21 mouse cellular contexts compared by ENCODE assay signal in the genomic region with DNA sequence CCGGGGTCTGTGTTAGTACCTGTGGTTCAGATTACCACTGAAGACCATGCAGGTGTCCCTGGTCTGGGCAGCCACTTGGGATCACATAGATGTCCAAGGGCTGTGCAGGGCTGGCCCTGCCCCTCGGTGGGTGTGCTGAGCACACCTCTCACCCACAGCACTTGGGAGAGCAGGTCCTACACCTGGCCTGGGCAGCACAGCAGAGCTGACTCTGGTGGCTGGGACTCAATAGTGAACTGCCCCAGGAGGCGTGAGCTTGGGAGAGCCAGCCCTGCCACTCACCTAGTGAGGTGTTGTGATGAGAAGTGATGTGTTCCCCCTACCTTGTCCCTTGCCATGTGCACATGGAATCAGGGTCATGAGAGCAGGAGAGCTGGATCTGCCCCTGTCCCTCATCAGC. TPM values are rescaled to one million over a fixed set of nuclear protein-coding genes. Genes with fewer than 3 reads are reported as not detected.
DNase-seq lines count a peak whose midpoint lies in the region; ATAC-seq and TF ChIP-seq lines count a peak whose summit lies in the region.
"Had no signal": no experiment of that assay in that cellular context is flagged by ENCODE, and none has a peak within 500 bp of the region (broad histone marks: within the 10 kb centered on the region; RNA-seq: fewer than 3 reads in every experiment).

No protein-coding gene starts in this region.

- no peak for TF ChIP-seq CTCF in intestine, postnatal 0 days (IDR thresholded peaks at IDR 0.05; ENCODE audit: low read depth)

- no peaks in the 10 kb centered on the region for H3K9me3 ChIP-seq in hindbrain, embryonic 16.5 days (ENCODE audit: control insufficient read depth, low read length)
- no peaks in the 10 kb centered on the region for H3K9me3 ChIP-seq in hindbrain, embryonic 14.5 days (ENCODE audit: control insufficient read depth, low read length)
- H3K9me3 ChIP-seq in midbrain, embryonic 13.5 days, result no peaks in the 10 kb centered on the region
- no peaks in the 10 kb centered on the region for H3K9me3 ChIP-seq in midbrain, embryonic 14.5 days (ENCODE audit: control insufficient read depth, low read length)
- H3K9me3 ChIP-seq in intestine, postnatal 0 days (ENCODE audit: control insufficient read depth), result no peaks in the 10 kb centered on the region
- H3K9me3 ChIP-seq: embryonic facial prominence, embryonic 12.5 days; G1E; heart, embryonic 10.5 days; limb, embryonic 15.5 days had no signal

- intact Hi-C loops in heart, postnatal 25 days (cut with DNase I), result loop anchor here (5.0 kb wide), 1 partner anchor 44 kb away; a partner anchor contains a TSS
- intact Hi-C loops in left cerebral cortex, postnatal 36 days (cut with DNase I), result no loop called here

- peak; percentile 64 for ATAC-seq in hindbrain, embryonic 16.5 days
- ATAC-seq in hindbrain, embryonic 14.5 days (ENCODE audit: low FRiP score), result no peak
- peak; percentile 50; the same call in 1 of the 2 replicates for ATAC-seq in midbrain, embryonic 13.5 days
- no peak for ATAC-seq in midbrain, embryonic 14.5 days (ENCODE audit: low FRiP score, low TSS enrichment)
- 0 out of 2 replicates have a peak, but pooled peaks have one; percentile 8 for ATAC-seq in intestine, postnatal 0 days
- ATAC-seq: activated CD4-positive, CD25-positive, alpha-beta regulatory T cell, adult 4 months had no signal

- H3K4me1 ChIP-seq in hindbrain, embryonic 16.5 days (ENCODE audit: control insufficient read depth, insufficient read depth, low read depth, low read length), result no peaks in the 10 kb centered on the region
- H3K4me1 ChIP-seq in hindbrain, embryonic 14.5 days (replicated peaks; ENCODE audit: control insufficient read depth, insufficient read depth, low read length), result 0 out of 2 replicates have a peak, but pooled peaks cover 3% of the 10 kb centered on the region
- no peaks in the 10 kb centered on the region for H3K4me1 ChIP-seq in midbrain, embryonic 13.5 days (replicated peaks)
- H3K4me1 ChIP-seq in midbrain, embryonic 14.5 days (ENCODE audit: control insufficient read depth, insufficient read depth, low read length), result no peaks in the 10 kb centered on the region
- H3K4me1 ChIP-seq in intestine, postnatal 0 days (replicated peaks; ENCODE audit: control insufficient read depth, insufficient read depth, low read length), result no peaks in the 10 kb centered on the region
- H3K4me1 ChIP-seq: limb, embryonic 15.5 days had no signal

- WGBS in hindbrain, embryonic 16.5 days, result 94% methylated on average over 3 of the region's 3 CpGs
- WGBS in hindbrain, embryonic 14.5 days, result 98% methylated on average over 3 of the region's 3 CpGs
- WGBS in midbrain, embryonic 13.5 days, result 97% methylated on average over 3 of the region's 3 CpGs
- 97% methylated on average over 3 of the region's 3 CpGs for WGBS in midbrain, embryonic 14.5 days
- 93% methylated on average over 3 of the region's 3 CpGs for WGBS in intestine, postnatal 0 days

- no peak overlapping the region for H3K27ac ChIP-seq in hindbrain, embryonic 16.5 days (ENCODE audit: low read depth, low read length)
- no peak overlapping the region for H3K27ac ChIP-seq in hindbrain, embryonic 14.5 days
- H3K27ac ChIP-seq in midbrain, embryonic 13.5 days, result no peak overlapping the region
- H3K27ac ChIP-seq in midbrain, embryonic 14.5 days (replicated peaks; ENCODE audit: low read depth, low read length), result no peak overlapping the region
- no peak overlapping the region for H3K27ac ChIP-seq in intestine, postnatal 0 days (ENCODE audit: low read depth, low read length)
- H3K27ac ChIP-seq: embryonic facial prominence, embryonic 12.5 days; heart, embryonic 10.5 days; limb, embryonic 15.5 days had no signal

- no peak overlapping the region for H3K4me2 ChIP-seq in hindbrain, embryonic 16.5 days (ENCODE audit: low read length)
- no peak overlapping the region for H3K4me2 ChIP-seq in hindbrain, embryonic 14.5 days (replicated peaks)
- H3K4me2 ChIP-seq in midbrain, embryonic 13.5 days (replicated peaks), result no peak overlapping the region
- H3K4me2 ChIP-seq in midbrain, embryonic 14.5 days (ENCODE audit: low read length), result no peak overlapping the region
- H3K4me2 ChIP-seq in intestine, postnatal 0 days (replicated peaks; ENCODE audit: low read depth), result no peak overlapping the region
- H3K4me2 ChIP-seq: embryonic facial prominence, embryonic 12.5 days; limb, embryonic 15.5 days had no signal

- peak; percentile 90 for DNase-seq in heart, adult 11 months
- no peak for DNase-seq in heart, postnatal 25 days (ENCODE audit: low spot score)
- DNase-seq in hindbrain, embryonic 14.5 days (ENCODE audit: low spot score), result no peak
- DNase-seq in midbrain, embryonic 14.5 days, result no peak
- no peak for DNase-seq in left cerebral cortex, postnatal 36 days (ENCODE audit: low spot score in 2 of 2)
- DNase-seq: adrenal gland, postnatal 10 days; cerebellum, adult 9-11 months; kidney, postnatal 10 days; lung, postnatal 36 days; spleen, adult 18-20 months; thymus, adult 18-20 months; thymus, postnatal 4 days had no signal

- H3K36me3 ChIP-seq in hindbrain, embryonic 16.5 days (ENCODE audit: control insufficient read depth, insufficient read depth, low read length), result no peaks in the 10 kb centered on the region
- H3K36me3 ChIP-seq in hindbrain, embryonic 14.5 days (replicated peaks; ENCODE audit: control insufficient read depth, insufficient read depth), result no peaks in the 10 kb centered on the region
- no peaks in the 10 kb centered on the region for H3K36me3 ChIP-seq in midbrain, embryonic 13.5 days
- H3K36me3 ChIP-seq in midbrain, embryonic 14.5 days (ENCODE audit: control insufficient read depth, insufficient read depth, low read length), result no peaks in the 10 kb centered on the region
- no peaks in the 10 kb centered on the region for H3K36me3 ChIP-seq in intestine, postnatal 0 days (ENCODE audit: control insufficient read depth, insufficient read depth)
- H3K36me3 ChIP-seq: embryonic facial prominence, embryonic 12.5 days; G1E; limb, embryonic 15.5 days had no signal

- no peaks in the 10 kb centered on the region for H3K27me3 ChIP-seq in hindbrain, embryonic 16.5 days (replicated peaks; ENCODE audit: control insufficient read depth, insufficient read depth, low read length)
- no peaks in the 10 kb centered on the region for H3K27me3 ChIP-seq in hindbrain, embryonic 14.5 days (ENCODE audit: control insufficient read depth, insufficient read depth, low read length)
- no peaks in the 10 kb centered on the region for H3K27me3 ChIP-seq in midbrain, embryonic 13.5 days
- H3K27me3 ChIP-seq in midbrain, embryonic 14.5 days (ENCODE audit: control insufficient read depth, insufficient read depth, low read length), result no peaks in the 10 kb centered on the region
- H3K27me3 ChIP-seq in intestine, postnatal 0 days (replicated peaks; ENCODE audit: control insufficient read depth, insufficient read depth, low read length), result no peaks in the 10 kb centered on the region
- H3K27me3 ChIP-seq: embryonic facial prominence, embryonic 12.5 days; limb, embryonic 15.5 days had no signal

- H3K9ac ChIP-seq in hindbrain, embryonic 16.5 days (ENCODE audit: low read depth, low read length), result no peak overlapping the region
- H3K9ac ChIP-seq in hindbrain, embryonic 14.5 days, result no peak overlapping the region
- H3K9ac ChIP-seq in midbrain, embryonic 13.5 days (replicated peaks), result no peak overlapping the region
- no peak overlapping the region for H3K9ac ChIP-seq in midbrain, embryonic 14.5 days (replicated peaks; ENCODE audit: low read length)
- H3K9ac ChIP-seq in intestine, postnatal 0 days (ENCODE audit: low read depth, low read length), result no peak overlapping the region
- H3K9ac ChIP-seq: embryonic facial prominence, embryonic 12.5 days; limb, embryonic 15.5 days had no signal

- no peak overlapping the region for H3K4me3 ChIP-seq in hindbrain, embryonic 16.5 days (ENCODE audit: low read length)
- H3K4me3 ChIP-seq in hindbrain, embryonic 14.5 days (replicated peaks; ENCODE audit: low read length), result no peak overlapping the region
- no peak overlapping the region for H3K4me3 ChIP-seq in midbrain, embryonic 13.5 days (replicated peaks)
- H3K4me3 ChIP-seq in midbrain, embryonic 14.5 days (replicated peaks; ENCODE audit: low read depth, low read length), result no peak overlapping the region
- H3K4me3 ChIP-seq in intestine, postnatal 0 days (ENCODE audit: low read depth, low read length), result no peak overlapping the region
- H3K4me3 ChIP-seq: embryonic facial prominence, embryonic 12.5 days; heart, embryonic 10.5 days; limb, embryonic 15.5 days had no signal

RNA-seq across cellular contexts. Expression of a gene that starts 31.0 kb away (rescaled TPM):
- total RNA-seq in heart, postnatal 25 days (2021), result 10 to 100 TPM; 48.7 to 49.7 TPM
- polyA plus RNA-seq in hindbrain, embryonic 16.5 days (2015; fragmentation: Nextera tagmentation; extraction: Ambion mirVana), result 51.8 and 52.9 TPM in 2 replicates
- 61.8 and 66.7 TPM in 2 replicates for polyA plus RNA-seq in hindbrain, embryonic 14.5 days (2014; fragmentation: Nextera tagmentation; extraction: Ambion mirVana)
- 57.6 and 63.2 TPM in 2 replicates for polyA plus RNA-seq in midbrain, embryonic 13.5 days (2015; fragmentation: Nextera tagmentation; extraction: Ambion mirVana)
- 73.5 and 77.4 TPM in 2 replicates for polyA plus RNA-seq in midbrain, embryonic 14.5 days (2014; fragmentation: Nextera tagmentation; extraction: Ambion mirVana)
- 17.9 and 19.3 TPM in 2 replicates for polyA plus RNA-seq in intestine, postnatal 0 days (2015; fragmentation: Nextera tagmentation; extraction: Ambion mirVana)
- 10 to 100 TPM; 46.1 to 69.2 TPM for total RNA-seq in left cerebral cortex, postnatal 36 days (2021)
- polyA plus RNA-seq: G1E had no signal

RNA-seq across cellular contexts. Expression of a gene that starts 43.8 kb away (rescaled TPM):
- total RNA-seq in heart, postnatal 25 days (2021), result 10 to 100 TPM in 1 of 2 experiments, 1 to 10 TPM in 1; 9.6 to 13.0 TPM
- polyA plus RNA-seq in hindbrain, embryonic 16.5 days (2015; fragmentation: Nextera tagmentation; extraction: Ambion mirVana), result 4.0 and 5.5 TPM in 2 replicates
- 1.7 and 2.2 TPM in 2 replicates for polyA plus RNA-seq in hindbrain, embryonic 14.5 days (2014; fragmentation: Nextera tagmentation; extraction: Ambion mirVana)
- 4.5 TPM in 2 replicates for polyA plus RNA-seq in midbrain, embryonic 13.5 days (2015; fragmentation: Nextera tagmentation; extraction: Ambion mirVana)
- 1.4 and 3.2 TPM in 2 replicates for polyA plus RNA-seq in midbrain, embryonic 14.5 days (2014; fragmentation: Nextera tagmentation; extraction: Ambion mirVana)
- 3.2 and 3.3 TPM in 2 replicates for polyA plus RNA-seq in intestine, postnatal 0 days (2015; fragmentation: Nextera tagmentation; extraction: Ambion mirVana)
- total RNA-seq in left cerebral cortex, postnatal 36 days (2021), result 1 to 10 TPM; 2.4 to 2.9 TPM
- total RNA-seq: G1E; megakaryocyte-erythroid progenitor cell, adult 5-6 weeks had no signal
- polyA plus RNA-seq: activated CD4-positive, CD25-positive, alpha-beta regulatory T cell, adult 4 months; G1E had no signal

Comparison
In these comparisons a context has a peak if more than half of its experiments do, and no peak if none do; other contexts are left out.
1. ATAC-seq: peak in hindbrain, embryonic 16.5 days (single experiment), midbrain, embryonic 13.5 days (single experiment) and intestine, postnatal 0 days (single experiment); none in hindbrain, embryonic 14.5 days (single experiment) and midbrain, embryonic 14.5 days (single experiment).